Comparison of ENCODE assay signal across 11 mouse cellular contexts in the genomic region with DNA sequence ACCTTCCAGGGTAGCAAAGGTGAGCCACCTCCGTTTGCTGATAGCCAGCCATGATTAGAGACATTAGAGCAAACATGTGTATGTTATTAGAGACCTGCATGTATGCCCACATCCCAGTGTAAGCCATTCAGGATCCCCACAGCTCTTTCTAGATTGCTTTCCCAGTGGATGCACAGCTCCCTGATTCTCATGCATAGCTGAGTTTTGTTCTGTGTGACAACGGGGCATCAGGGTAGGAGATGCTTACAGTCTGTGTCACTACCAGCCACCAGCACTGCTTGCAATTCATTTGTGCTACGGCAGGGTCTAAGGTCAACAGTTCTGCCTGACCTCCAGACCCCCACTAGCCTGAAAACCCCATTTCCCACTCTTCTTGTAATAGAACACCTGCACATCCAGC. TPM values are rescaled to one million over a fixed set of nuclear protein-coding genes. Genes with fewer than 3 reads are reported as not detected.
DNase-seq lines count a peak whose midpoint lies in the region; ATAC-seq and TF ChIP-seq lines count a peak whose summit lies in the region.
"Had no signal": no experiment of that assay in that cellular context is flagged by ENCODE, and none has a peak within 500 bp of the region (broad histone marks: within the 10 kb centered on the region; RNA-seq: fewer than 3 reads in every experiment).

No protein-coding gene starts in this region.

- no peak for TF ChIP-seq EP300 in stomach, postnatal 0 days (optimal IDR thresholded peaks at IDR 0.05)

- DNase-seq in embryo, embryonic 10 days (ENCODE audit: low spot score), result peak; percentile 21
- DNase-seq in embryo, embryonic 9.5 days (ENCODE audit: extremely low spot score), result no peak
- no peak for DNase-seq in stomach, postnatal 0 days (ENCODE audit: low spot score)
- DNase-seq in mesoderm, embryonic 11.5 days (ENCODE audit: low read depth, low spot score), result peak; percentile 27
- DNase-seq in left cerebral cortex, adult 11 months (ENCODE audit: low spot score), result no peak
- DNase-seq in adrenal gland, postnatal 25 days, result no peak
- no peak for DNase-seq in gastrocnemius, postnatal 10 days

- no peak for ATAC-seq in stomach, embryonic 14.5 days (ENCODE audit: insufficient number of reproducible peaks, insufficient read depth, low FRiP score, low read depth)
- no peak for ATAC-seq in stomach, postnatal 0 days (ENCODE audit: low FRiP score, low TSS enrichment)

- TF ChIP-seq CTCF in stomach, postnatal 0 days (IDR thresholded peaks at IDR 0.05; ENCODE audit: low read depth), result no peak

- no peaks in the 10 kb centered on the region for H3K27me3 ChIP-seq in stomach, embryonic 14.5 days (ENCODE audit: control insufficient read depth, insufficient read depth, low read length)
- H3K27me3 ChIP-seq in stomach, postnatal 0 days (ENCODE audit: control insufficient read depth, insufficient read depth, low read length), result no peaks in the 10 kb centered on the region

- no peaks in the 10 kb centered on the region for H3K9me3 ChIP-seq in stomach, embryonic 14.5 days (ENCODE audit: control insufficient read depth, low read depth, low read length)
- no peaks in the 10 kb centered on the region for H3K9me3 ChIP-seq in stomach, postnatal 0 days (ENCODE audit: control insufficient read depth, low read length)

- H3K4me3 ChIP-seq in stomach, embryonic 14.5 days (ENCODE audit: low read depth, low read length), result no peak overlapping the region
- H3K4me3 ChIP-seq in stomach, postnatal 0 days (ENCODE audit: low read depth, low read length), result no peak overlapping the region

- WGBS in stomach, embryonic 14.5 days, result 4% methylated on average over 3 of the region's 3 CpGs
- WGBS in stomach, postnatal 0 days, result 10% methylated on average over 3 of the region's 3 CpGs

- H3K36me3 ChIP-seq in stomach, embryonic 14.5 days (ENCODE audit: control insufficient read depth, insufficient read depth, low read length), result no peaks in the 10 kb centered on the region
- no peaks in the 10 kb centered on the region for H3K36me3 ChIP-seq in stomach, postnatal 0 days (ENCODE audit: control insufficient read depth, insufficient read depth, low read length)

- no peak overlapping the region for H3K9ac ChIP-seq in stomach, embryonic 14.5 days (replicated peaks; ENCODE audit: low read depth, low read length)
- H3K9ac ChIP-seq in stomach, postnatal 0 days (ENCODE audit: low read length), result no peak overlapping the region
- H3K9ac ChIP-seq: liver, embryonic 14.5 days had no signal

- H3K4me2 ChIP-seq in stomach, embryonic 14.5 days (replicated peaks; ENCODE audit: low read depth, low read length), result peak overlapping the region; percentile 30; the same call in 1 of the 2 replicates
- no peak overlapping the region for H3K4me2 ChIP-seq in stomach, postnatal 0 days (replicated peaks; ENCODE audit: low read depth)

- no peak overlapping the region for H3K27ac ChIP-seq in stomach, embryonic 14.5 days (ENCODE audit: low read length)
- no peak overlapping the region for H3K27ac ChIP-seq in stomach, postnatal 0 days (replicated peaks)
- H3K27ac ChIP-seq: liver, embryonic 14.5 days had no signal

- H3K4me1 ChIP-seq in stomach, embryonic 14.5 days (ENCODE audit: control insufficient read depth, insufficient read depth, low read length), result peaks cover 11% of the 10 kb centered on the region
- H3K4me1 ChIP-seq in stomach, postnatal 0 days (replicated peaks; ENCODE audit: control insufficient read depth, insufficient read depth), result peaks cover 6% of the 10 kb centered on the region

RNA-seq across cellular contexts. Expression of gene Pde10a, which starts 17.5 kb away (rescaled TPM):
- 1.3 and 1.4 TPM in 2 replicates for polyA plus RNA-seq in stomach, embryonic 14.5 days (2014; fragmentation: Nextera tagmentation; extraction: Ambion mirVana)
- polyA plus RNA-seq in stomach, postnatal 0 days (2015; fragmentation: Nextera tagmentation; extraction: Ambion mirVana), result 0.69 and 0.98 TPM in 2 replicates
- 16.8 and 31.8 TPM in 2 replicates for total RNA-seq in adrenal gland, postnatal 25 days (2021)
- 1 to 10 TPM; 5.7 to 7.4 TPM for total RNA-seq in gastrocnemius, postnatal 10 days (2021)

RNA-seq across cellular contexts. Expression of gene Gm17087, which starts 59.1 kb away (rescaled TPM):
- polyA plus RNA-seq in stomach, embryonic 14.5 days (2014; fragmentation: Nextera tagmentation; extraction: Ambion mirVana), result not detected in 2 replicates
- not detected in 2 replicates for polyA plus RNA-seq in stomach, postnatal 0 days (2015; fragmentation: Nextera tagmentation; extraction: Ambion mirVana)
- not detected in 2 replicates for total RNA-seq in adrenal gland, postnatal 25 days (2021)
- not detected for total RNA-seq in gastrocnemius, postnatal 10 days (2021)
- total RNA-seq: common myeloid progenitor, adult 5-6 weeks had no signal
- polyA plus RNA-seq: C2C12; liver, embryonic 14.5 days had no signal

Comparison
In these comparisons a context has a peak if more than half of its experiments do, and no peak if none do; other contexts are left out.
1. DNase-seq: peak in embryo, embryonic 10 days (single experiment) and mesoderm, embryonic 11.5 days (single experiment); none in embryo, embryonic 9.5 days (single experiment), stomach, postnatal 0 days (single experiment), left cerebral cortex, adult 11 months (single experiment), adrenal gland, postnatal 25 days (single experiment) and gastrocnemius, postnatal 10 days (single experiment).